ENCODE assay signal across 9 mouse cellular contexts in genomic region chr9:24780929-24781441, GRCm38 (mm10). TPM values are rescaled to one million over a fixed set of nuclear protein-coding genes. Genes with fewer than 3 reads are reported as not detected.
DNase-seq lines count a peak whose midpoint lies in the region; ATAC-seq lines count a peak whose summit lies in the region.
"Had no signal": no experiment of that assay in that cellular context is flagged by ENCODE, and none has a peak within 500 bp of the region (broad histone marks: within the 10 kb centered on the region; RNA-seq: fewer than 3 reads in every experiment).

No protein-coding gene starts in this region.

- peak overlapping the region; percentile 56 for H3K4me3 ChIP-seq in hindbrain, embryonic 10.5 days
- H3K4me3 ChIP-seq in midbrain, embryonic 12.5 days, result peak overlapping the region; percentile 40

- H3K9ac ChIP-seq in midbrain, embryonic 12.5 days (replicated peaks), result peak overlapping the region; percentile 21; the same call in 1 of the 2 replicates

- H3K27me3 ChIP-seq in hindbrain, embryonic 10.5 days (ENCODE audit: insufficient read depth, poor library complexity, severe bottlenecking), result peaks cover 77% of the 10 kb centered on the region
- peaks cover 71% of the 10 kb centered on the region for H3K27me3 ChIP-seq in midbrain, embryonic 12.5 days

- peak overlapping the region; percentile 62 for H3K27ac ChIP-seq in hindbrain, embryonic 10.5 days
- no peak overlapping the region for H3K27ac ChIP-seq in midbrain, embryonic 12.5 days (replicated peaks)

- WGBS in hindbrain, embryonic 10.5 days, result under 1% methylated on average over 32 of the region's 32 CpGs
- whole genome bisulfite sequencing in midbrain, embryonic 12.5 days, result under 1% methylated on average over 32 of the region's 32 CpGs

- intact Hi-C loops in left cerebral cortex, postnatal 36 days (cut with DNase I), result no loop called here

- H3K4me2 ChIP-seq in midbrain, embryonic 12.5 days (replicated peaks), result peak overlapping the region; percentile 63

- peak; percentile 34 to 35 for DNase-seq in cerebellum, postnatal 10 days
- DNase-seq in cerebellum, adult 9-10 months, result no peak
- DNase-seq in embryo, embryonic 10.5 days (ENCODE audit: low spot score), result peak; percentile 67
- peak; percentile 66 for DNase-seq in hindbrain, embryonic 10.5 days (ENCODE audit: low spot score)
- no peak for DNase-seq in B cell, adult 2 months
- DNase-seq in left cerebral cortex, postnatal 36 days (ENCODE audit: low spot score in 2 of 2), result no peak
- DNase-seq in frontal cortex, postnatal 36 days (ENCODE audit: low spot score in 2 of 2), result no peak

- H3K9me3 ChIP-seq in hindbrain, embryonic 10.5 days, result no peaks in the 10 kb centered on the region
- H3K9me3 ChIP-seq in midbrain, embryonic 12.5 days, result no peaks in the 10 kb centered on the region

- H3K4me1 ChIP-seq in hindbrain, embryonic 10.5 days (replicated peaks), result peaks cover 31% of the 10 kb centered on the region
- H3K4me1 ChIP-seq in midbrain, embryonic 12.5 days, result peaks cover 22% of the 10 kb centered on the region

- H3K36me3 ChIP-seq in hindbrain, embryonic 10.5 days, result no peaks in the 10 kb centered on the region
- no peaks in the 10 kb centered on the region for H3K36me3 ChIP-seq in midbrain, embryonic 12.5 days

- ATAC-seq in midbrain, embryonic 12.5 days (ENCODE audit: low FRiP score, low read depth), result peak; percentile 85

RNA-seq across cellular contexts. Expression of gene Tbx20, which starts 6.9 kb away (rescaled TPM):
- polyA plus RNA-seq in hindbrain, embryonic 10.5 days (2016; fragmentation: Nextera tagmentation; extraction: Ambion mirVana), result 3.3 and 4.3 TPM in 2 replicates
- polyA plus RNA-seq in midbrain, embryonic 12.5 days (2016; fragmentation: Nextera tagmentation; extraction: Ambion mirVana), result 0.14 and 0.21 TPM in 2 replicates
- not detected for total RNA-seq in left cerebral cortex, postnatal 36 days (2021)
- polyA plus RNA-seq: C2C12 had no signal

Comparison
In these comparisons a context has a peak if more than half of its experiments do, and no peak if none do; other contexts are left out.
1. DNase-seq: peak in cerebellum, postnatal 10 days (2 of 2), embryo, embryonic 10.5 days (single experiment) and hindbrain, embryonic 10.5 days (single experiment); none in cerebellum, adult 9-10 months (single experiment), B cell, adult 2 months (0 of 2), left cerebral cortex, postnatal 36 days (0 of 2) and frontal cortex, postnatal 36 days (0 of 2).